Mouse (Mus musculus) small intestine, adult 10 weeks (tissue): Measurements from ENCODE around the gene Ube2e3. TPM values are rescaled to one million over a fixed set of nuclear protein-coding genes. Genes with fewer than 3 reads are reported as not detected.

Experiments used
- polyA plus RNA-seq: library from polyadenylated mRNA; stranded (reverse); fragments of 350-450 nt; fragmentation: Illumina TruSeq; extraction: RNeasy Lipid Tissue Mini Kit (QIAGEN cat#74804); gene quantifications from one replicate; pipeline ENCODE4 v1.2.3, GENCODE M21; 2014; ENCODE audit warnings: low replicate concordance

The Ube2e3 gene
- 106 TPM for polyA plus RNA-seq

DNA sequence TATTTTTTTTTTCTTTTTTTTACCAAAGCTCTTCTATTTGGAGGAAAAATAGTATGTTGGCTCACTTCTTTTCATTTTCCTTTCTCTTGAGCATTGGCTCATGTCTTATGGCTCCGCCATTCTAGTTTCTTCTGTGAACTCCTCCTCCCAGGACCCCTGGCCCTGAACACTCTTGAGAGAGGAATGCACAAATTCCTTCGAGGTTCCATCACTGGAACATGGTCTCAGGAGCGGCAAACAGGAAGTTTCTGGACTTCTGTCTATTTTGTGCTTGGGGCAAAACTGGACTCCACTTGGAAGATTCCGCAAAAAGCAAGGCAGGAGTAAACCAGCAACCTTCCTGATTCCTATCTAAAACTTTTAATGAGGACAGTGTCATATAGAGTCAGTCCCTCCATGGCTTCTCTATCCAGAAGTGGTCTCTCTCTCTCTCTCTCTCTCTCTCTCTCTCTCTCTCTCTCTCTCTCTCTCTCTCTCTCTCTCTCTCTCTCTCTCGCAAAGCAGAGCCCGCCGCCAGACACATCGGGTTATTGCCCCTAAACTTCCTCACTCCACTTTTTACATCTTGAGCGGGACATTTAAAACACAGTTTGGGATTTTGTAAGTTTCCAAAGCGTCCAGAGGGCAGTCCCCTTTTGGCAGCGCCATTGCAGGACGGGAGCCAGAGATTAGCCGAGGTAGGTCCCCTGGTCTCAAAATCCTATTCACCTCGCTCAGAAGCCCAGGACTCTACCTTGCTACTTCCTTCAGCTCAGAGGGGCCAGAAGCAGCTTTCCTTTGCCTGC lies at the start of gene Ube2e3:
Gene Ube2e3, plus strand, starts transcription at position 399 of the 785 bp plus-strand sequence.

